Mouse (Mus musculus): ENCODE results near the gene Cwf19l1. TPM values are rescaled to one million over a fixed set of nuclear protein-coding genes. Genes with fewer than 3 reads are reported as not detected.
A peak's percentile ranks its signal among the peaks of the same experiment; 100 is the strongest.

Cwf19l1 gene
- polyA plus RNA-seq, 1 experiment from 2014 or later: 14.7 TPM

DNA sequence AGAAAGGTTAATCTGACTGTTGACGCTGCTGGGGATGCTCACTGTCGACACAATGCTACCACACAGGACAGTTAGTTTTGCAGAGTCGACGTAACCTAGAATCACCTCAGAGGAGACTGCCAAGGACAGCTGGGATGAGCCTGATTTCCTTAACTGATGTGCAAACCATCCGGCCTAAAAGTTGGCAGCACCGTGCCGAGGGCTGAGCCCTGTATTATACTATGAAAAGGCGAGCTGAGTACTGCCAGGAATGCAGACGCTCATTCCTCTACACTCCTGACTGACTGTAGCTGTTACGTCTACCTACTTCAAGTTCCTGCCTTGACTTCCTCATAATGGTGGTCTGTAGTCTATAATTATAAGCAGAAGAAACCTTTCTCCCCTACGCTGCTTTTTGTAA lies 60.7 kb downstream of the Cwf19l1 start:
- ATAC-seq (ENCODE audit: low read depth): no peak
- H3K36me3 ChIP-seq (ENCODE audit: control insufficient read depth, insufficient read depth): peaks cover 7% of the 10 kb centered on the region
- H3K4me1 ChIP-seq (ENCODE audit: control insufficient read depth, low read depth, low read length): no peaks in the 10 kb centered on the region

DNA sequence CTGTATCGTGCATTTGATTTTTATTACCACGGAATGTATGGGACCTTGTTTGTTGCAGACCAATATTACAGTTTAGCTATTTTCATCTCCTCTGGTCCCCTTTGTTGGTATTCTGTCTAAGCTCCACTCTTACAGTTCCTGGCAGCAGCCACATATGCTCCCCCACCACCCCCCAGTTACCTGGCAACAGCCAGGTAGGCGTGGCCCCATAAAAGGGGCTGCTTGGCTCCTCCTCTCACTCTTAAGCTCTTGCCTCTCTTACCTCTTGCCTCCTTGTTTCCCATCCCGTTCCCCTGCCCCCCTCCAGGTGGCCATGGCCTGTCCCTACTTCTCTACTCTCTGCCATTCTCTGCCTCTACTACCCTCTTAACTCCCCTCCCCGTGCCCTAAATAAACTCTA lies 64.5 kb downstream of the Cwf19l1 start:
- Histone ChIP-seq H3K9me3 (replicated peaks; ENCODE audit: control insufficient read depth, low read length) (no peaks in the 10 kb centered on the region), H3K36me3 (ENCODE audit: control insufficient read depth, insufficient read depth) (no peaks in the 10 kb centered on the region; the same call in 1 of the 2 replicates), H3K4me2 (ENCODE audit: low read depth, low read length) (no peak overlapping the region), H3K4me1 (ENCODE audit: control insufficient read depth, low read depth, low read length) (peaks cover 7% of the 10 kb centered on the region), H3K27ac (ENCODE audit: low read length) (no peak overlapping the region), H3K27me3 (ENCODE audit: control insufficient read depth, insufficient read depth, low read depth, low read length) (no peaks in the 10 kb centered on the region), H3K9ac (ENCODE audit: low read depth, low read length) (no peak overlapping the region), H3K4me3 (ENCODE audit: low read depth, low read length) (no peak overlapping the region)
- ATAC-seq (ENCODE audit: low read depth): no peak
- 75% methylated on average over 5 of the region's 5 CpGs for WGBS (ENCODE audit: insufficient replicate concordance)

More for the DNA sequence above, 60.7 kb downstream of the Cwf19l1 start:
- Histone ChIP-seq H3K27me3 (ENCODE audit: control insufficient read depth, insufficient read depth, low read depth, low read length) (no peaks in the 10 kb centered on the region), H3K9ac (ENCODE audit: low read depth, low read length) (no peak overlapping the region), H3K4me2 (ENCODE audit: low read depth, low read length) (no peak overlapping the region), H3K9me3 (replicated peaks; ENCODE audit: control insufficient read depth, low read length) (no peaks in the 10 kb centered on the region), H3K4me3 (ENCODE audit: low read depth, low read length) (no peak overlapping the region), H3K27ac (ENCODE audit: low read length) (no peak overlapping the region)
- 75% methylated on average over 11 of the region's 11 CpGs for WGBS (ENCODE audit: insufficient replicate concordance)

DNA sequence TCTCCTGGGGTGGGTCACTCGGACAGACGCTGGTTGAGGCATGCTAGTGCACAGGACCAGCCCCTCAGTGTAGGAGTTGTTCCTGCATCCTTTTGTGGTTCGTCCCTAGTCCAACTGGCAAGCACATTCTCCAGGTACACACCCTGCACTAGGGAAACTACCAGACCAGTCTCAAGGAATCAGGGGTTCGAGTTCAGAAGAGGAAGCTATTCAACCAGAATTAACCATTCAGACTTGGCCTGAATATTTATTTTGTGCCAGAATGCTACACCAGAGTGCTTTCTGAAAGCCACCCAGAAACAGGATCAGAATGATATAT lies 65.8 kb downstream of the Cwf19l1 start:
- H3K27ac ChIP-seq (ENCODE audit: low read length): no peak overlapping the region
- peak overlapping the region; percentile 73 for H3K9ac ChIP-seq (ENCODE audit: low read depth, low read length)
- no peaks in the 10 kb centered on the region for H3K27me3 ChIP-seq (ENCODE audit: control insufficient read depth, insufficient read depth, low read depth, low read length)
- no peaks in the 10 kb centered on the region; the same call in 1 of the 2 replicates for H3K36me3 ChIP-seq (ENCODE audit: control insufficient read depth, insufficient read depth)
- peak overlapping the region; percentile 75 for H3K4me3 ChIP-seq (ENCODE audit: low read depth, low read length)
- H3K9me3 ChIP-seq (replicated peaks; ENCODE audit: control insufficient read depth, low read length): no peaks in the 10 kb centered on the region
- ATAC-seq (ENCODE audit: low read depth): no peak
- WGBS (ENCODE audit: insufficient replicate concordance): 6% methylated on average over 4 of the region's 4 CpGs
- peaks cover 7% of the 10 kb centered on the region for H3K4me1 ChIP-seq (ENCODE audit: control insufficient read depth, low read depth, low read length)
- peak overlapping the region; percentile 96 for H3K4me2 ChIP-seq (ENCODE audit: low read depth, low read length)

DNA sequence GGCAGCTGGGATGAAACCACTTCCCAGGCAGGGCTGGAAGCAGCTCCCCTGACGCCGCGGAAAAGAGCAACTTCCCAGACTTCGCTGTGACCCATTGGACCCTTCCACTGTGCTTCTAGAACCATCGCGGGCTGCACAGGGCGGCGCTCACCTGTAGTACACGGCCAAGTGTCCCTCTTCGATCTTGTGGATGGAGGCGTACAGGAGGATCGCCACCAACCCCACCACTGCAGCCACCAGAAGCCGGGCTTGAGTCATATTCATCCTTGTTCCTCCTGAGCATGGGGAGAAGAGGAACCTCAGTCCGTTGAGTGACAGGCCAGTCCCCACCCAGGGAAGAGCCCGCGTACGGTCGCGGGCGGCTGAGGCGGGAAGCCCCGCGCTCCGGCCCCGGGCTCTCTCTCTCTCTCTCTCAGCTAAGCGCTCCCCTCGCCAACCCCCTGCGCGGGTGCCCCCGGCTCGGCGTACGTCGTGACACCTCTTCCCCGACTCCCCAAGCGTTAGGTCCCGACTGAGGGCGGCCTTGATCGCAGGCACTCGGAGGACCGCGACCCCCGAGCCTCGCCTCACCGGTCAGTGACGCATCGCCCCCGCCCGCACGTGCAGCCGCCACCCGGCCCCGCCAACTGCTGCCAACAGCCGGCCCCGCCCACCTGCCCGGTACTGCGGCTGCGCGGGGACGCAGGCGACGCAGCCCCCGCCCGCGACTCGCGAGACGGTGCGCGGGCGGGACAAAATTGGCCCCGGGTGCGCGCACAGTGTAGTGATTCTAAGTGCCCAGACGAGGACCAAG lies 66.4 kb downstream of the Cwf19l1 start, which contains the start of gene Erlin1:
Erlin1 (minus strand) TSS at position 665 of the 793 bp plus-strand sequence.
- Histone ChIP-seq H3K27me3 (ENCODE audit: control insufficient read depth, insufficient read depth, low read depth, low read length) (no peaks in the 10 kb centered on the region), H3K9ac (ENCODE audit: low read depth, low read length) (peak within 1 kb of the TSS; percentile 73), H3K4me3 (ENCODE audit: low read depth, low read length) (peak within 1 kb of the TSS; percentile 75), H3K27ac (ENCODE audit: low read length) (peak within 1 kb of the TSS; percentile 79), H3K9me3 (replicated peaks; ENCODE audit: control insufficient read depth, low read length) (no peaks in the 10 kb centered on the region), H3K4me1 (ENCODE audit: control insufficient read depth, low read depth, low read length) (peaks cover 7% of the 10 kb centered on the region), H3K4me2 (ENCODE audit: low read depth, low read length) (peak within 1 kb of the TSS; percentile 96), H3K36me3 (ENCODE audit: control insufficient read depth, insufficient read depth) (no peaks in the 10 kb centered on the region; the same call in 1 of the 2 replicates)
- ATAC-seq (ENCODE audit: low read depth): peak; percentile 87
- WGBS (ENCODE audit: insufficient replicate concordance): under 1% methylated on average over 71 of the region's 75 CpGs

DNA sequence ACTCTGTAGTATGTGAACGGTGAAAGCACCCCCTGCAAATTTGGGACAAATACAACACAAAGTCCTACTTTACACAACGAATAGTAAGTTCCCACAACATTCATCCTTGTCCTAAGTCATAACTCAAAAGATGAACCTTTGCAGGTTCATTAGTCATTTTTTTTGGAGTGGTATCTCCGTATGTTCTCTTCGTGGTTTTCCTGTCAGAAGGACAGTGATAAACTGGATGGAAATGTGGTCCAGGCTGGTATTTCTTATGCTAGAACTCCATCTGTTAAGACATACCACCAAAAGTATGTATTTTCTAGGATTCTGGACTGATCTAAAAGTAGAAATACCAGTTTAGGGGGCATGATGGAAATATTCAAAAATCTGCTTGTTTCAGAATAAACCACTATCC lies 67.4 kb downstream of the Cwf19l1 start:
- Histone ChIP-seq H3K9ac (ENCODE audit: low read depth, low read length) (peak overlapping the region; percentile 73; the same call in 1 of the 2 replicates), H3K4me2 (ENCODE audit: low read depth, low read length) (peak overlapping the region; percentile 96), H3K4me3 (ENCODE audit: low read depth, low read length) (peak overlapping the region; percentile 75), H3K9me3 (replicated peaks; ENCODE audit: control insufficient read depth, low read length) (no peaks in the 10 kb centered on the region), H3K36me3 (ENCODE audit: control insufficient read depth, insufficient read depth) (no peaks in the 10 kb centered on the region; the same call in 1 of the 2 replicates), H3K4me1 (ENCODE audit: control insufficient read depth, low read depth, low read length) (peaks cover 7% of the 10 kb centered on the region), H3K27ac (ENCODE audit: low read length) (no peak overlapping the region), H3K27me3 (ENCODE audit: control insufficient read depth, insufficient read depth, low read depth, low read length) (no peaks in the 10 kb centered on the region)
- WGBS (ENCODE audit: insufficient replicate concordance): 25% methylated on average over 4 of the region's 4 CpGs
- ATAC-seq (ENCODE audit: low read depth): no peak

DNA sequence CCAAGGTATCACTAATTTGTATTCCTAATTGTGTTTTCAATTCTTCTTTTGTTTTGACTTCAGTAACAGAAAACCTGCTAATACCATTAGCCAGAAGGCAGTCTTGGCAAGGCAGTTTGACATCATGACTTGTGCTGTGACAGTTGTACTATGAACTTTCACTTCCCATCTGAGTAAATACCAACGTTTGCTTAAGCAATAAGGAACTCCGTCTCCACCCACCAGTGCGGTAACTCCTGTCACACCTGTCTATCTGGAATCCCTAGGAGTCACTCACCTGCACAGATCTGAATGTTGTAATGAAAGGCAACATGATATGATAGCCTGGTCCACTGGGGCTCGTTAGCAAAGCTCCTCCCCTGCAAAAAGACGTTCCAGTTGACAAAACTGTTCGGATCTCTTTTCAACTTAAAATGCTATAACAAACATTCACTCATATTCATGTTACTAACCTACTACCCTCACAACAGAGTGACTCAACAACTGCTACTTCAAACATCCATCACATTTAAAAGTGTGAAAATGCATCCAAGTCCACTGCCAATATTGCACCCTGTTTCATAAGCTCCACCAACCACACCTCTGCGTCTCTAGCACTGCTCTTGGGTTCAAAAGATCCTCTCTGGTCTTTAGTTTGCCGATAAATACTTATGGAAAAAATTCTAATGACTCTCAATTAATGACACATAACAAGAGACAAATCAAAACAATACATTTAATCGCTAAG lies 68.2 kb downstream of the Cwf19l1 start:
- Histone ChIP-seq H3K27ac (ENCODE audit: low read length) (no peak overlapping the region), H3K4me1 (ENCODE audit: control insufficient read depth, low read depth, low read length) (peaks cover 7% of the 10 kb centered on the region)
- no peak for ATAC-seq (ENCODE audit: low read depth)

DNA sequence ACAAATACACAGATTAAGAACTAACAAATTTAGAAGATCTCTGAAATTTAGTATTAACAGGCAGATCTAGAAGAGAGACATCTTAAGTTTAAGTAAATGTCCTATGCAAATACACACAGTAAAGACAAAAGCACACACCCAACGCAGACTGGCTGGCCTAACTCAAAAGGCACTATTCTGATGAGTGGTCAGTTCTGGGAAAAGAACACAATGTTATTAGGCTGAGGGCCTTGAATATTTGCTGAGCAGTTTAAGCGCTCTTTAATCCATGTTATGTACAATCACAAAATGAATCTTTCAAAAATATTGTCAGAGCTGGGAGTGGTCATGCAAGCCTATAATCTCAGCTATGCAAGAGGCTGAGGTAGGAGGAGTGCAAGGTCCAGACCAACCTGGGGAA lies 70.9 kb downstream of the Cwf19l1 start:
- H3K27me3 ChIP-seq (ENCODE audit: control insufficient read depth, insufficient read depth, low read depth, low read length): no peaks in the 10 kb centered on the region
- H3K27ac ChIP-seq (ENCODE audit: low read length): no peak overlapping the region

More for the DNA sequence above, 68.2 kb downstream of the Cwf19l1 start:
- no peak overlapping the region for H3K9ac ChIP-seq (ENCODE audit: low read depth, low read length)
- peak overlapping the region; percentile 96 for H3K4me2 ChIP-seq (ENCODE audit: low read depth, low read length)
- H3K36me3 ChIP-seq (ENCODE audit: control insufficient read depth, insufficient read depth): no peaks in the 10 kb centered on the region; the same call in 1 of the 2 replicates
- peak overlapping the region; percentile 21; the same call in 1 of the 2 replicates for H3K4me3 ChIP-seq (ENCODE audit: low read depth, low read length)
- 51% methylated on average over 9 of the region's 9 CpGs for WGBS (ENCODE audit: insufficient replicate concordance)
- no peaks in the 10 kb centered on the region for H3K9me3 ChIP-seq (replicated peaks; ENCODE audit: control insufficient read depth, low read length)
- no peaks in the 10 kb centered on the region for H3K27me3 ChIP-seq (ENCODE audit: control insufficient read depth, insufficient read depth, low read depth, low read length)

DNA sequence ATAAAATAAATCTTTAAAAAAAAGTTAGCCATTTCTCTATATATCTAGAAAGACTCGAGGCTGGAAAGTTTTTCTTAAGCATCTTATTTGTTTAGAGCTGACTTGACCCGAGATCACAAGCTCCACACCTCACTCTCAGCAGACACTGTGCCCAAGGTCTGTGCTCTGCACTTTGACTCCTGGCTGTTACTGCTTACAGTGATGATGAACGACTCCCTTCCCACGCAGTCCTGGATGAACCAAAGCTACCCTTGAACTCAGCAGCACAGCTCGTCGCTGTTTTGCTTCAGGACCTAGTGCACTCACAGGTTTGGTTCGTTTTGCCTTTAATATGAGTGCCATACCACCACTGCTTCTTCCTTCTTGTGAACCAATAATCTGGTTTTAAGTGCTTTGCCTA lies 71.9 kb downstream of the Cwf19l1 start:
- no peaks in the 10 kb centered on the region for H3K27me3 ChIP-seq (ENCODE audit: control insufficient read depth, insufficient read depth, low read depth, low read length)
- H3K9ac ChIP-seq (ENCODE audit: low read depth, low read length): no peak overlapping the region
- H3K9me3 ChIP-seq (replicated peaks; ENCODE audit: control insufficient read depth, low read length): no peaks in the 10 kb centered on the region
- H3K4me1 ChIP-seq (ENCODE audit: control insufficient read depth, low read depth, low read length): peaks cover 5% of the 10 kb centered on the region
- 49% methylated on average over 7 of the region's 7 CpGs for WGBS (ENCODE audit: insufficient replicate concordance)
- no peak overlapping the region for H3K4me3 ChIP-seq (ENCODE audit: low read depth, low read length)
- no peak overlapping the region for H3K27ac ChIP-seq (ENCODE audit: low read length)
- peaks cover 2% of the 10 kb centered on the region; the same call in 1 of the 2 replicates for H3K36me3 ChIP-seq (ENCODE audit: control insufficient read depth, insufficient read depth)
- ATAC-seq (ENCODE audit: low read depth): peak; percentile 56
- H3K4me2 ChIP-seq (ENCODE audit: low read depth, low read length): no peak overlapping the region

More for the DNA sequence above, 70.9 kb downstream of the Cwf19l1 start:
- no peak overlapping the region for H3K4me3 ChIP-seq (ENCODE audit: low read depth, low read length)
- ATAC-seq (ENCODE audit: low read depth): no peak
- peaks cover 5% of the 10 kb centered on the region for H3K4me1 ChIP-seq (ENCODE audit: control insufficient read depth, low read depth, low read length)
- no peaks in the 10 kb centered on the region; the same call in 1 of the 2 replicates for H3K36me3 ChIP-seq (ENCODE audit: control insufficient read depth, insufficient read depth)
- H3K9ac ChIP-seq (ENCODE audit: low read depth, low read length): no peak overlapping the region
- WGBS (ENCODE audit: insufficient replicate concordance): 77% methylated on average over 2 of the region's 2 CpGs
- no peaks in the 10 kb centered on the region for H3K9me3 ChIP-seq (replicated peaks; ENCODE audit: control insufficient read depth, low read length)
- H3K4me2 ChIP-seq (ENCODE audit: low read depth, low read length): no peak overlapping the region

DNA sequence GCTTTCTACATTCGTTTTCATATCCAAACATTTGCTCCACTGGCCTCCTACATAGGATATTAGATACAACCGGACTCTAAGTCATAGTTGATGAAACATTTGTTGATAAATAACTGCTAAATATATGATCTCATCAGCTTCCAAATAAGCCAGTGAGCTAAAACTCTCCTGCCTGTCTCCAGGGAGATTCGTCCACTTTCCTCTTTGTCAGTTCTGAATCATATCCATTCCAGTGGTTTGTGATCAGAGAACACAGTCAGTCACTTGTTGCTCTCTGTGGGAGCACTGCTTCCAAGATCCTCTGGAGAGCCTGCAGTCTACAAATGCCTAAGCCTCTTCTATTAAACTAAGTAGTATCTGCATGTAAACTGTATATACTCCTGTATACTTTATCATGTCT lies 75.5 kb downstream of the Cwf19l1 start:
- Histone ChIP-seq H3K4me3 (ENCODE audit: low read depth, low read length) (no peak overlapping the region), H3K36me3 (ENCODE audit: control insufficient read depth, insufficient read depth) (peaks cover 2% of the 10 kb centered on the region; the same call in 1 of the 2 replicates), H3K9ac (ENCODE audit: low read depth, low read length) (no peak overlapping the region), H3K27me3 (ENCODE audit: control insufficient read depth, insufficient read depth, low read depth, low read length) (no peaks in the 10 kb centered on the region), H3K4me1 (ENCODE audit: control insufficient read depth, low read depth, low read length) (no peaks in the 10 kb centered on the region), H3K9me3 (replicated peaks; ENCODE audit: control insufficient read depth, low read length) (no peaks in the 10 kb centered on the region), H3K4me2 (ENCODE audit: low read depth, low read length) (no peak overlapping the region), H3K27ac (ENCODE audit: low read length) (no peak overlapping the region)
- ATAC-seq (ENCODE audit: low read depth): no peak
- 69% methylated on average over 3 of the region's 3 CpGs for WGBS (ENCODE audit: insufficient replicate concordance)

All from liver, embryonic 16.5 days (tissue).